Mouse (Mus musculus): ENCODE results near the gene Tsga13.

Tsga13 gene

GRCm38 (mm10) chr6:30915473-30915872 is at the start of gene Tsga13:
TSS of gene Tsga13 (minus strand) at chr6:30915573.
- no peak for DNase-seq (ENCODE audit: low read depth, low spot score)

- DNase-seq (ENCODE audit: low read depth, low spot score) = peak; percentile 63
Observed at GRCm38 (mm10) chr6:30958736-30959540, 43.6 kb upstream of the Tsga13 start, which contains the start of gene Klf14. TSS of gene Klf14 (minus strand) at chr6:30959078.

DNA sequence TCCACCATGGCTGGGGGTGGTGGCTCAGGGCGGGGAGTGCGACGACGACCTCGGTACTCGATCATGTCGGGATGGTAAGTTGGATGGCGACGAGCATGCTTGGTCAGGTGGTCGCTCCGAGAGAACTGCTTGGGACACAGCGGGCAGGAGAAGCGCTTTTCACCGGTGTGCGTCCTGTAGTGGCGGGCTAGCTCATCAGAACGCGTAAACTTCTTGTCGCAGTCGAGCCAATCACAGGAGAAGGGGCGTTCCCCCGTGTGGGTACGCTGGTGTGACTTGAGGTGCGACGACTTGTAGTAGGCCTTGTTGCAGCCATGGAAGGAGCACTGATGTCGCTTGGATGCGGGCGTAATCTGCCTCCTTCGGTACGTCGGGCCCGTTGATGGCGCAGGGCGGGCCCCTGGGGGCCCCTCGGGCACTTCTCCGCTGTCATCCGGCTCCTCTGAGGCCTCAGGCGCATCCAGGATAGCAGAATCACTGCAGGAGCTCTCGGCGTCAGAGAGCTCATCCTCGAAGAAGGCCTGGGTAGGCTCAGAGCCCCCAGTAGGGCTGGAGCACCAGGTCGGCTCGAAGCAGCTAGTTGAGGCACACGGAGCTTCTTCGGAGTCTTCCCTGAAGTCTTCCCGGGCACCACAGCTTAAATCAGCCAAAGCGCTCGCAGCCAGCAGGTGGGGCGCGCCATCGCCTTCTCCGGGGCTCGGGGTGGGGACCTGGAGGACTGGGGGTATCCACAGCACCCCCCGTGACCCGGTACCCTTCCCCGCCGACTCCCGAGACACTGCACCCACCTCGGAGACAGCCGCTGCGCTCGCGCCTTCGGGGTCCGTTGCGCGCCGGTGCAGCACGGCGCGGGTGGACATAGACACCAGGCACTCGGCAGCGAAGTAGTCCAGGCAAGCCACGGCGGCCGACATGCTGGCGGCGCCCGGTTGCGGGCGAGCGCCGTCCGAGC is 42.7 kb upstream of the Tsga13 start:
- DNase-seq (ENCODE audit: low read depth, low spot score) = peak; percentile 23

DNA sequence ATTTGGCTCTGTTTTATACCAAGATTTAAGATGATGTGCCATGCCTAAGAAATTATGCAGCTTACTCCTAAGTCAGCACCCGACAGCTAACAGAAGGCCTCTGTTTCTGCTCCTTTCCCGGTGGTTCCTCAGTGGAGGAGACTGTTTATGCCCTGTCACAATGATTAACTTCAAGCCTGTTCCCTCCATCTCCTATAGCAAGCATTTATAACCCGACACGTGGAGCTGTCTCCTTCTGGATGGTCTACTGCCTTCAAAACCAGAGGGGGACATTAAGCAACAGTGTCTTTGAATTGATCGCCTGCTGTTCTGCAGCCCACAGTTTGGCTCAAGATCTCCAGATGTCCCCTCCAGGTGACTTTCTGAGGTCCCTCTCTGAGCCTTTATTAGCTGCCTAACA is 23.9 kb upstream of the Tsga13 start:
- peak; percentile 48 for DNase-seq (ENCODE audit: low read depth, low spot score)

DNA sequence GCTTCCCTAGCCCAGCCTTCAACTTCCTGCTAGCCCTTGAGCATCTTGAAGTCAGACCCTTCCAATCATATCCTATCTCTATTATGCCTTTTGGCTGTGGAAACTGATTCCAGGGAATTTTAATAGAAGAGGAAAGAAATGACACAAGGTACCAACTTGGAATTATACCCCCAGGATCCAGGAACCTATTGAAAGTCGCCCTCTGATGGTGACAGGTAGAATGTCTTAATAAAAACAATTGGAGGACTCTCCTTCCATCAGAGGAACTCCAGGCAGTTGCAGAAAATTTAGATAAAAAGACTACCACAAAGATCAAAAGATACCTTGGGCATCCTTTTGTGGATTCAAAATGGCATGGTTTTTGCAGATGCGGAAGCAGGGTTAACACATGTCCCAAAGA is 7.4 kb upstream of the Tsga13 start:
- DNase-seq (ENCODE audit: low read depth, low spot score) = no peak

- no peak for DNase-seq (ENCODE audit: low read depth, low spot score)
Observed at GRCm38 (mm10) chr6:30921826-30922225, 6.5 kb upstream of the Tsga13 start.

- DNase-seq (ENCODE audit: low read depth, low spot score) = no peak
Observed at GRCm38 (mm10) chr6:30920834-30921675, 5.7 kb upstream of the Tsga13 start.

- no peak for DNase-seq (ENCODE audit: low read depth, low spot score)
Observed at GRCm38 (mm10) chr6:30907970-30908369, 7.4 kb downstream of the Tsga13 start.

- no peak for DNase-seq (ENCODE audit: low read depth, low spot score)
Observed at GRCm38 (mm10) chr6:30904911-30905310, 10.5 kb downstream of the Tsga13 start.

GRCm38 (mm10) chr6:30904033-30904432 is 11.3 kb downstream of the Tsga13 start:
- no peak for DNase-seq (ENCODE audit: low read depth, low spot score)

DNA sequence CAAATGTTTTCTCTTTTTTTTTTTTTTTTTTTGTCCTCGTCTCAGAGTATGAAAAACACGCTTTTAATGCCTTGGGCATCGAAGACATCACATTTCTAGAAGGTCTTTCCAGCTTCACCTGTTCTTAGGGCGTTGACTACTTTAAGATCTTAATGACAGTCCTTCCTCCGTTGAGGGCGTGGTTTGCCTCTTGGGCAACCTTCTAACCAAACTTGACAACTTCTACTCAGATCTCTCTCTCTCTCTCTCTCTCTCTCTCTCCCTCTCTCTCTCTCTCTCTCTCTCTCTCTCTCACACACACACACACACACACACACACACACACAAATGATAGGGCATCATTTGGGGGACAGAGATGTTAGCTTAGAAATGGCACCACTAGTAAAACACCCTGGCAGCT is 17.9 kb downstream of the Tsga13 start:
- no peak for DNase-seq (ENCODE audit: low read depth, low spot score)

- DNase-seq (ENCODE audit: low read depth, low spot score) = no peak
Observed at GRCm38 (mm10) chr6:30896986-30897327, 18.4 kb downstream of the Tsga13 start.

GRCm38 (mm10) chr6:30896195-30896985 is 19.0 kb downstream of the Tsga13 start, which contains the start of gene Copg2:
TSS of gene Copg2 (minus strand) at chr6:30896794.
- peak; percentile 96 for DNase-seq (ENCODE audit: low read depth, low spot score)

DNA sequence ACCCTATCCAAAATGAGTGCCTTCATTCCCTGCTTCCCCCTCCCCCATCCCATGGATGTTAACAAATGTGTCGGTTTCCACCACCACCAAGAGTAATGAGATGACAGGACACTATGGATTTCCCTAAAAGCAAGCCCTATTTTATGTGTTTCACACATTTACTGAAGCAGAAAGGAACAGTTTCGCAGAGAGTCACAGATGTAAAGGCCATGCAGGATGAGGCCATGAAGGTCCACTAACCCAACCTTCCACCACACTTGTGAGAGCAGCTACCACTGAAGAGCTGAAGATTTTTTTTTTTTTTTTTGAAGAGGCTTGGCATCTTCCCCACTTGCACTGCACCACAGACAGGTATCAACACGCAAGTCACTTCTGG is 19.6 kb downstream of the Tsga13 start:
- DNase-seq (ENCODE audit: low read depth, low spot score) = no peak

DNA sequence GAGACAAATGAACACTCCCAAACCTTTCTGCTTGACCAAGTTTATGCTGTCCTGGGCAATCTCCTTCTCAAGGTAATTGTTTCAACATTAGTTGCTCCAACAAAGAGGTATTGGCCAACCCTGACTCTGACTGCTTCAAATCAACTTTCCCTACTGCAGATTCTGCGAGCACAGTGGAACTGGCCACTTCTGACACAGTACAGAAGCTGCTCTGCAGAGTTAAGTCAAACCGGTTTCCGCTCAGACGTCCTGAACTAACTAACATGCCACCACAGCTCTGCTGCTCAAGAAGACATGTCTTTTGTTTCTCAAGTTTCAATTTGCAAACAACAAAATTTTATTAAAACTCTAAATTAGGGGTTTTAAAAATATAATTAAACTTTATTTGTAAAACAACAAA is 22.3 kb downstream of the Tsga13 start:
- no peak for DNase-seq (ENCODE audit: low read depth, low spot score)

GRCm38 (mm10) chr6:30891761-30892160 is 23.6 kb downstream of the Tsga13 start:
- no peak for DNase-seq (ENCODE audit: low read depth, low spot score)

DNA sequence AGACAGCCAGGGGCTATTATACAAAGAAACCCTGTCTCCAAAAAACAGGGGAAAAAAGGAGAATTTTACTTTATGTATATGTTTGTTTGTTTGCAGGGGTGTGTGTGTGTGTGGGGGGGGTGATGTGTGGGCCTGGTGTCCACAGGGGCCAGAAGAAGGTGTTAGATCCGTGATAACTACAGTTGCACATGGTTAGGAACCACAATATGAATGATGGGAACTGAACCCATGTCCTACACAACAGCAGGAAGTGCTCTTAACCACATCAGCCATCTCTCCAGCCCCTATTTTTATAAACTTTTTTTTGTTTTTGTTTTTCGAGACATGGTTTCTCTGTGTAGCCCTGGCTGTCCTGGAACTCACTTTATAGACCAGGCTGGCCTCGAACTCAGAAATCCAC is 30.5 kb downstream of the Tsga13 start:
- DNase-seq (ENCODE audit: low read depth, low spot score) = no peak

DNA sequence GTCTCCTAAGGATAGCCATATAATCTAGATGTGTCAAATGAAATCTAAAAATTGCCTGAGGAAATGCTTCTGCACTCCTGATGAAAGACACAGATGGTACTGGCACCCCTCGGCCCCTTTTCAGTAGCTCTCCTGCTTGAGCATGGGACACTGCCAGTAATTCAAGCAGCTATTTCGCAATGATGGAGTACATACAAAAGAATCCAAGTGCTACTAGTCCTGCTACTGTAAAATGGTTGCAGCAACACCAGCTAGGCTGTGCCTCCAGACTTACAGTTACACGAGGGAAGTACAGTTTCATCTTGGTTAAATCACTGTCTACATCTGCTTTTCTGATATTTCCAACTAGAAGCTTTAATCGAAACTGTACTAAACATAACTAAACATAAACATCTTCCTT is 31.9 kb downstream of the Tsga13 start:
- no peak for DNase-seq (ENCODE audit: low read depth, low spot score)

DNA sequence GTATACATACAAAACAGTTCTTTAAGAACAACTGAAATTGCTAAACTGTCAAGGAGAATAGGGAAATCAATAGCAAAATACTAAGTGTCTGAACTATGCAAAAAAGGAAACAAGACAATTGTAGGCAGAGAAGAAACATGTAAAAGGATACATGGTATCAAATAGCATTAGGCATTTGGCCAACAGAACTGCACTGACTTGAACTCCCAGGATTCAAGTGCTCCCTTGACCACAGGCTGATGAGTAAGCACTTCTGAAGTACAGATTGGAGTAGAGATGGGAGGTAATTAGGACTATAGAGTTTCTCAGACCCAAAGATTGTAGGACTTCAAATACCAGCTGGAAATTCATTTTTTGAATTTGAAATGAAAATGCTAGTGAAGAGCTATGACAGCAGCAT is 38.7 kb downstream of the Tsga13 start:
- DNase-seq (ENCODE audit: low read depth, low spot score) = no peak

DNA sequence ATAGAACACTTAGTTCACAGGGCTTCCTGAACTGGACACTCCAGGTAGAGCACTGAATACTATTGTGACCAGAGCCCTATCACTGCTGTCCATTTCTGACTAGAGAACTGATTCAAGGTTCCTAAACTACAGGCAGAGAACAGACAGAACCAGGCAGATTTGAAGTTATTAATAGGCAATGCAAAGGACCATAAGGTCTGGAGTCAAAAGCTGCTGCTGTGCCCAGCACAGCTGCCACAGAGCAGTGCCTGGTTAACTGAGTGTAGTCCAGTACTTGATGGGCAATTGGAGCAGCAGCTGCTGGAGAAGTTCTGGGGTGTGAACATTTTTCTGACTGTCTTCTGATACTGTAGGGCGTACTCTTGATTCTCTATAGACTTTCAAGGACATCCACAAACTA is 48.9 kb downstream of the Tsga13 start:
- no peak for DNase-seq (ENCODE audit: low read depth, low spot score)

Data from mesoderm, embryonic 11.5 days (tissue).